Mouse (Mus musculus) E14TG2a.4 (cell line): ENCODE results near the gene Fsd1.

Experiments used
- CTCF ChIP-seq: conservative IDR thresholded peaks from 2 replicates; pipeline ENCODE4 v1.5.1; 2014; ENCODE audit warnings: low read length
- POU5F1 ChIP-seq: IDR thresholded peaks from 2 replicates; pipeline ENCODE4 v1.6.1; 2014; ENCODE audit warnings: low read length, borderline replicate concordance

GRCm38 (mm10) chr17:55956591-55956990 is 29.7 kb upstream of the Fsd1 start:
- TF ChIP-seq CTCF (no peak), POU5F1 (no peak)
